Mouse (Mus musculus) heart, postnatal 0 days (tissue): ENCODE data around the gene Tm9sf2.

Source experiments
- CTCF ChIP-seq: IDR thresholded peaks from 2 replicates; pipeline ENCODE4 v1.5.1; 2016; ENCODE audit warnings: antibody characterized with exemption, control low read depth, low read depth
- EP300 ChIP-seq: IDR thresholded peaks from 2 replicates; pipeline ENCODE4 v1.6.1; 2016; ENCODE audit warnings: antibody characterized with exemption, low read depth

DNA sequence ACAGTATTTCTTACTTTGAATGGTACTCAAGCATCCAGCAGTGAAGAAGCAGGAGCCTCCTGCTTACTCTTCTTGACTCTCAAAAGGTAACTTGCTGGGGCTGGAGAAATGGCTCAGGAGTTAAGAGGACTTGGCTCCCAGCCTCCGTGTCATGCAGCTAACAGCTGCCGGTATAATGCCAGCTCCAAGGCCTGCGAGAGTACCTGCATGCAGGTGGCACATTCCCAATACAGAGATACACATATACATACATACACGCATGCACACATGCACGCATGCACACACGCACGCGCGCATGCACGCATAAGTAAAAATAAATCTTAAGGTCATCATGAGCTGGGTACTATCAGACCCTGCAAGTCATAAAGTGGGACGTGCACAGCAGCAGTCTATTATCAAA is 10.5 kb upstream of the Tm9sf2 start:
- TF ChIP-seq CTCF (no peak), EP300 (no peak)
